Mouse (Mus musculus) retina, embryonic 14.5 days (tissue): ENCODE measurements around the gene Tmem33.

Experiments
- DNase-seq: peaks from one replicate; pipeline ENCODE4 v3.0.0-alpha.2; 2015; ENCODE audit warnings: low spot score

The Tmem33 gene

GRCm38 (mm10) chr5:67258473-67258872 is 1.9 kb upstream of the Tmem33 start:
- no peak for DNase-seq

DNA sequence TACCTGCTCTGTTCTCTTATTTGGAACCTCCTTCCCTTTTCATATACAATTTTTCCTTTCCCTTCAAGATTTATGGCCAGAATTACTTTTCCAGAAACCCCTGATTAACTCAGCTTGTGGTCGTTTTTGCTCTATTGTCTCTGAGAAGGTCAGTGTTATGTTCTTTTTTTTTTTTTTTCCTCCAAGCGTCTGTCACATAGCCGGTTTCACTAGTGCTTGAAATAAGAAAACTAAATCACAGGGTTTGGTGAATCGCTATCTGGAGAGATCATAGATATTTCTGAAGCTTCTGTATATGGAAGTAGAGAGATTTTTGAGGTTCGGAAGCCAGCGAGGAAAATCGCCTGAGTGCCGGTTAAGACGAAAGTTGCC is 220 bp upstream of the Tmem33 start:
- DNase-seq: no peak

DNA sequence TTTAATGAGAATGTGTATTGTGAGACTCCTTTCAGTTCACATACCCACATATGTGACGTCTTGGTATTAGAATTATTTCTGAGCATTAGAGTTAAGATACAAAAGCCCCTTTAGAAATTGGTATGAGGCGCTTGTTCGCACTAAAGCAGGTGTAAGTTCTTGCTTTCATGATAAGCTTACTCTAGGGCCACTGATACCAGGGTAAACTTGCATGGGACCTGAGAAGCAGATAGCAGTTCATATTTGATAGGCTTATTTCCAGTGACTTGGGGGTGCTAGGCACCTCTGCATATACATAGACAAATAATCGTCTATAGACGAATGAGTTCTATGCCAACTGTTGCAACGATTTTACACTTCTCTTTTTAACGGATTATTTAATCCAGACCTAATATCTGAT is 2.6 kb downstream of the Tmem33 start:
- DNase-seq: no peak

GRCm38 (mm10) chr5:67266106-67266505 is 5.7 kb downstream of the Tmem33 start:
- DNase-seq: peak; percentile 13

- DNase-seq: no peak
Observed at GRCm38 (mm10) chr5:67269309-67269708, 8.9 kb downstream of the Tmem33 start.

DNA sequence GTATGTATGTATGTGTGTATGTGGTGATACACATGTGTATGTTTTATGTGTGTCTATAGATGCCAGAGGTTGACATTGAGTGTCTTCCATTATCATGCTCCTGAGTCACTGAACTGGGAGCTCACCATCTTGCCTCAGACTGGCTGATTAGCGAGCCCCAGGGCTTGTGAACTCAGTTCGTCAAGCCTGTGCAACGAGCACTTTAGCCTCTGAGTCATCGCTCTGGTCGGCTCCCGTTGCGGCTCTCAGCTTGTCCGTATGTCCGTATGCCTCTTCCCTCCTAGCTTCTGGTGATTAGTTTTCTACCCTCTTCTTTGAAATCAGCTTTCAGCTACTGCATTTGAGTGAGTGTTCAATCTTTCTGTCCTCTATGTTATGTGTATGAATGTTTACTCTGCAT is 19.0 kb downstream of the Tmem33 start:
- no peak for DNase-seq

DNA sequence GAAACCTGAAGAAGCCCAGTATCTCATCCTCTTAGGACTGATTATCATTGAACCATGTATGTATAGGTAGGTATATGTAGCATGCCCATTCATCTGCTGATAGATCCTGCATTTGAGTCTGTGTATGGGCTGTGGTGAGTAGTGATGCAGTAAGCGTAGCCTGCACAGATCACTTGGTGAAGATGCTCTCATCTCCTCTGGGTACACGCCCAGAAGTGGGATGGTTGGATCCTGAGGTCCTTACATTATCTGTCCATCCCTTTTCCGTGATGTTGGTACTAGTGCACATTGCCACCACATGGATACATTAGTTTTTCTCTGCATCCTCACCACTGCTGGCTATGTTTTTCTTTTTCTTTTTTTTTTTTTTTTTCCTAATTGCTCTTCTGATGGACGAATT is 19.5 kb downstream of the Tmem33 start:
- no peak for DNase-seq

- no peak for DNase-seq
Observed at GRCm38 (mm10) chr5:67280400-67280799, 20.0 kb downstream of the Tmem33 start.

DNA sequence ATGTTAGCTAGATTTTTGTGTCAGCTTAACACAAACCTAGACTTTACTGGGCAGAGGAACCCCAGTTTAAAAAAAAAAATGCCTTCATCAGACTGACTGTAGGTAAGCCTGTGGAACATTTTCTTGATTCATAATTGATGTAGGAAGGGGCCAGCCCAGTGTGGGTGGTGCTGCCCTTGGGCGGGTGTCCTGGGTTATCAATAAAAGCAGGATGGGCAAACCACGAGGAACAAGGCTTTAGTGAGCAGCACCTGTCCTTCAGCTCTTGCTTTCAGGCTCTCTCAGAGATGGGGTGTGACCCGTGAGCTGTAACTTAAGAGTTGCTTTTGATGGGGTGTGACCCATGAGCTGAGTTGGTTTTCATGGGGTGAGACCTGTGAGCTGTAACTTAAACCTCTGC is 34.7 kb downstream of the Tmem33 start:
- no peak for DNase-seq

DNA sequence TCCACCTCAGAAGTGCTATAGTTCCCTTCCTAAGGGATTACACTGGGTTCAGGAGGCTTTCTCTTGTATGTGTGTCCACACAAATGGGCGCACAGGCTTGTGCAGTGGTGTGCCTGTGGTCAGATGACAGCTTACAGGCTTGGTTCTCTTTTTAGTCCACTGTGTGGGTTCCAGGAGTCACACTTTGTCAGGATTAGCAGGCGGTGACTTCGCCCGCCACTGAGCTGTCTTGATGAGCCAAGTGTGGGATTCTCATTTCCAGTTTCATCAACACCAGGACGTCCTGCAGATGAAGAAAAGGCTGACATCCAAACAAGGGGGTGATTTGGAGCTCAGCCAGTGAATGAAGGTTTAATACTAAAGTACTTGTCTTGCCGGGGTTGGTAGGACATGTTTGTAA is 35.3 kb downstream of the Tmem33 start:
- no peak for DNase-seq

DNA sequence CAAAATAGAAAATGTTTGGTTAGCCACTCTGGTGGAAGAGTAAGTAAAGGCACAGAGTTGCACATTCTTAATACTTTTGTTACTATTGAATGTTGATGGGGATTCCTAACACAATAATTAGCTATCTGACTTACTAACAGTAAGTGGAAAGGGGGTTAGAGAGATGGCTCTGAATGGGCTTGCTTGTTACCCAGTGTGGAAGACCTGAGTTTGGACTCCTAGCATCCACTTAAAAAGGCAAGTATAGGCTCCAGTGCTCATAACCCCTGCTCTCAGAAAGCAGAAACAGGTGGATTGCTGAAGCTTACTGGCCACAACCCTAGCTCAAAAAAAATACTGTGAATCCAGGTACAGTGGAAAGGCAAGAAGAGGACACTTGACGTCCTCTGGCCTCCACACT is 35.8 kb downstream of the Tmem33 start:
- DNase-seq: no peak

- no peak for DNase-seq
Observed at GRCm38 (mm10) chr5:67297026-67297813, 36.9 kb downstream of the Tmem33 start.

DNA sequence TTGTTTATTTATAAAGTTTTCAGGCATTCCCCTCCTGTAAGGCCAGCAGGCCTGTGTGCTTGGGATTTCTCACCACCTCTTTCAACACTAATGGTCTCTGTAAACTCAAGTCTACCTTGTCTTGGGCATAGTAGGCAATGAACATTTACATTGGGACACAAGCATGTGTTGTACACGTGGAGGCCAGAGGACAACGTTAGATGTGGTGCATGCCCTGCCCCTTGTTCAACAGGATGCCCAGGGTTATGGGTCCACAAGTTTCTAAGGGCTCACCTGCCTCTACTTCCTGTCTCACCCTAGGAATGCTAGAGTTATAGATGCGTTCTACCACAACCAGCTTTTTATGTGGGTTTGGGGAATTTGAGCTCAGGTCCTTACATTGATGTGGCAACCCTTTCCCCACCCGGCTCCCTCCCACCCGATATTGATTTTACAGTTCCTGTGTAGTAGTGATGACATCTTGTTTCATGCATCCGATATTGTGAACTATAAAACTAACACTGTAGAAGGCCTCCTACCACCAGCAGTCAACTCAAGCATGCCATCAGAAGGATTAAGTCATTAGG is 39.6 kb downstream of the Tmem33 start:
- DNase-seq: no peak

DNA sequence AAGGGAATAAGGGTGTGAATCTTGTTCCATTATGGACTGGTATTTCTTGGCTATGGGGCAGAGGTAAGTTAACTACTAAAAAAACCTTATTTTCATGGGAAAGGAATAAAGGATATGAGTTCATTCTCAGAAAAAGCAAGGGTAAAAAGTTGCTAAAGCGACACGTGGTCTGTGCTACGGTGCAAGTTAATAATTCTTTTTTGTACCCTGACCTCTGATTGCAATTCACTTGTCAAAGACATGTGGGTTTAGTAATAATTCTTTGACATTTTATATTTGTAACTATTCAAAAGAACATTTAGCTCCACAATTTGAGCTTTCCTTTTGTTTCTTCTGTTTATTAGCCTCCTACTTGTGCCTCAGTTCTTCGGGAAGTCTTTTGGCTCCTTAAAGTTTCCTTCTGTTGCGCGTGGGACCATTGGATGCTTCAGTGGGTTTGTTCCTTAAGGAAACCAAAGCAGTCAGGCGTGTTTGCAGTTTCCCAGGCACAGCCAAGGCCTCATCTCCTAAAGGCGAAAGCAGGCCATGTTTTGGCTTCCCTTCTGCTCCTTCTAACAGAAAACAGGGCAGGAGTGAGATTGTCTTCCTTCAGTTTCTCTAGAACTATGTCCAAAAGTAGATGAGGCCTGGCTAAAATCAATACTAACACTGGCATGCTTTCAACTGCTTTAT is 40.7 kb downstream of the Tmem33 start:
- no peak for DNase-seq

GRCm38 (mm10) chr5:67301722-67302331 is 41.5 kb downstream of the Tmem33 start:
- no peak for DNase-seq

GRCm38 (mm10) chr5:67303816-67304215 is 43.5 kb downstream of the Tmem33 start:
- DNase-seq: no peak

- peak; percentile 92 for DNase-seq
Observed at GRCm38 (mm10) chr5:67306698-67307521, 46.5 kb downstream of the Tmem33 start, which contains the start of gene Slc30a9. Gene Slc30a9, plus strand, starts transcription at chr5:67306955.

DNA sequence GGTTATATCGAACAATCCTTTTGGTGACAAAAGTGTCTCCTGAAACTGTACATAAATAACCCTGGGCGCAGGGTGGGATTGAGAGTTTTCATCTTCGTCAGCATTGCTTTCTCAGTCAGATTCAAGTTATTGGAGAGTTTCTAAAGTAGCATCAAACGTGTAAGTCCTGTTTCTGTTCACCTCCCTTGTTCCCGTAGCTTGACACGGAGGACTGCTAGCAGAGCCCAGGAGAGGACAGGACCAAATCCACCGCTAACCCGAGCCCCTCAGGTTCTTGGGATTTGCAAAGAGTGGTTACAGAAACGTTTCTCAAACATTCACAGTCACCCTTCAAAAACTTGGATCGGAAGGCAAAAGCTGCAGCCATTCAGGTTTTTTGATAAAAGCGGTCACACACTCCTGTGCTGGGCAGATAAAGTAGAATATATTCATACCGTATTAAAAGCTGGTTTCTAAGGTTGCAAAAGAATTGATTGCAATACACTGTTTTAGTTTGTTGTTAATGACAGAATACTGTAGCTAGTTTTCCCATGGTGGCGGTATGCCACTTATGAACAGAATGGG is 47.4 kb downstream of the Tmem33 start:
- DNase-seq: no peak

DNA sequence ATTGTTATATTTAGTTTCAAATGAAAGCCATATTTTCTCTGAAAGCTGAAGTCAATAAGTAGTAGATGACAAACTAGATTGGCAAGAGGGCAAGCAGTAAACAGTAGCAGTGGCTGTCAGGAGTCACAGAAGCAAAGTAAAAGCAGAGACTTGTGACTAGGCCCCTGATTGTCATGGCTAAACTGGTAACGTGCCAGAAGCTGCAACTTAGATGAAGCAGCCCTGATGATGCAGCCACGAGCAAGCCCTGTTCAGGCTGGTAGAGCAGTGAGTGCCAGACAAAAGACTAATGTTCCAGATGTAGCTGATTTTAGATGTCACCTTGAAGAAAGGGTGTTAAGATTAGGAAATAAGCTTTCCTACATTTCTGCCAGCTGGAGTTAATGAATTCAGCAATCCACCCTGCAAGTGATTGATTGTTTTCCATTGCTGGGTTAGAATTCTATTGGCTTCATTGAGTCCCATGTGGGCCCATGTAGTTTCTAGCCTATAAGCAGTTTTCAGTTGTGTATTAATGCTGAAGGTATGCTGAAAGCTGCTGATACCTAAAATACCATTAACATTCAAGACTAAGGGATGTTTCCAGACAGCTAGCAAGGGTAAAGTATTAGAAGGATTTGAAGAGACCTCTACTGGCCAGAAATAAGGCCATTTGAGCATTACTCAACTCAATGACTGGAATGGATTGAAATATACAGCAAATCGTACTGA is 51.6 kb downstream of the Tmem33 start:
- DNase-seq: no peak

GRCm38 (mm10) chr5:67312522-67312851 is 52.1 kb downstream of the Tmem33 start:
- no peak for DNase-seq

GRCm38 (mm10) chr5:67321656-67322268 is 61.4 kb downstream of the Tmem33 start:
- DNase-seq: no peak
